Mouse (Mus musculus) midbrain, embryonic 13.5 days (tissue): ENCODE measurements at regions not wholly inside any gene's neighbourhood (a gene's known extent, or its start where the extent isn't known, plus 50 kb on each side); places are given as distances from the start of the nearest gene placed in this dataset.

Source experiments
- ATAC-seq: fragments of 200-750 bp; cut with Nextera tagmentation; 2 replicates; pipeline ENCODE4 v1.8.0; 2017; ENCODE audit warnings: mild to moderate bottlenecking, moderate TSS enrichment, moderate library complexity
- H3K27ac ChIP-seq: fragments of 300-500 bp; sonication (generic); 2 replicates; pipeline ENCODE4 v1.5.1; 2015; ENCODE audit warnings: inconsistent platforms, mild to moderate bottlenecking, moderate library complexity
- H3K27me3 ChIP-seq: fragments of 300-500 bp; sonication (generic); 2 replicates; pipeline ENCODE4 v1.6.1; 2015; ENCODE audit warnings: mild to moderate bottlenecking, inconsistent platforms
- H3K36me3 ChIP-seq: fragments of 300-500 bp; sonication (generic); 2 replicates; pipeline ENCODE4 v1.6.1; 2015; ENCODE audit warnings: mild to moderate bottlenecking, inconsistent platforms
- H3K4me1 ChIP-seq: fragments of 300-500 bp; sonication (generic); replicated peaks from 2 replicates; pipeline ENCODE4 v1.6.1; 2015; ENCODE audit warnings: inconsistent platforms
- H3K4me2 ChIP-seq: fragments of 300-500 bp; sonication (generic); replicated peaks from 2 replicates; pipeline ENCODE4 v1.6.1; 2015; ENCODE audit warnings: moderate library complexity, mild to moderate bottlenecking, inconsistent platforms
- H3K4me3 ChIP-seq: fragments of 300-500 bp; sonication (generic); replicated peaks from 2 replicates; pipeline ENCODE4 v1.5.1; 2015; ENCODE audit warnings: mild to moderate bottlenecking, inconsistent platforms
- H3K9ac ChIP-seq: fragments of 300-500 bp; sonication (generic); replicated peaks from 2 replicates; pipeline ENCODE4 v1.6.1; 2015; ENCODE audit warnings: mild to moderate bottlenecking, inconsistent platforms
- H3K9me3 ChIP-seq: fragments of 300-500 bp; sonication (generic); 2 replicates; pipeline ENCODE4 v1.6.1; 2016; ENCODE audit warnings: mild to moderate bottlenecking, inconsistent platforms
- WGBS: fragments of 180-500 bp; shearing (Covaris S2); methylation state at CpG from one replicate; pipeline ENCODE4 v1.1.7; 2015; 5-methylcytosine and 5-hydroxymethylcytosine counted together

- WGBS = 87% methylated on average over 19 of the region's 19 CpGs
- Histone ChIP-seq H3K9ac (no peak overlapping the region), H3K27ac (no peak overlapping the region), H3K4me2 (no peak overlapping the region), H3K9me3 (no peaks in the 10 kb centered on the region), H3K27me3 (no peaks in the 10 kb centered on the region), H3K36me3 (no peaks in the 10 kb centered on the region), H3K4me1 (peaks cover 8% of the 10 kb centered on the region), H3K4me3 (no peak overlapping the region)
- no peak for ATAC-seq
These were observed 135.2 kb upstream of the Tsc22d1 start for GRCm38 (mm10) chr14:76279561-76279960.

GRCm38 (mm10) chr14:76281867-76282266 is 132.9 kb upstream of the Tsc22d1 start:
- no peak overlapping the region for H3K9ac ChIP-seq
- peaks cover 8% of the 10 kb centered on the region for H3K4me1 ChIP-seq
- peak; percentile 53; the same call in 1 of the 2 replicates for ATAC-seq
- 24% methylated on average over 5 of the region's 5 CpGs for WGBS
- no peak overlapping the region for H3K27ac ChIP-seq
- no peak overlapping the region for H3K4me2 ChIP-seq
- no peaks in the 10 kb centered on the region for H3K9me3 ChIP-seq
- H3K4me3 ChIP-seq = no peak overlapping the region
- no peaks in the 10 kb centered on the region for H3K27me3 ChIP-seq
- H3K36me3 ChIP-seq = no peaks in the 10 kb centered on the region

GRCm38 (mm10) chr14:76287768-76288167 is 127.0 kb upstream of the Tsc22d1 start:
- Histone ChIP-seq H3K4me3 (no peak overlapping the region), H3K4me1 (no peaks in the 10 kb centered on the region), H3K36me3 (no peaks in the 10 kb centered on the region), H3K4me2 (no peak overlapping the region), H3K9me3 (no peaks in the 10 kb centered on the region), H3K27me3 (no peaks in the 10 kb centered on the region), H3K27ac (no peak overlapping the region), H3K9ac (no peak overlapping the region)
- no peak for ATAC-seq
- WGBS = 92% methylated on average over 8 of the region's 8 CpGs

- Histone ChIP-seq H3K36me3 (no peaks in the 10 kb centered on the region), H3K9me3 (no peaks in the 10 kb centered on the region)
- WGBS = 48% methylated on average over 9 of the region's 9 CpGs
These were observed 124.3 kb upstream of the Tsc22d1 start for GRCm38 (mm10) chr14:76290401-76291018.

GRCm38 (mm10) chr14:76292211-76292610 is 122.5 kb upstream of the Tsc22d1 start:
- H3K36me3 ChIP-seq = no peaks in the 10 kb centered on the region
- H3K27me3 ChIP-seq = no peaks in the 10 kb centered on the region
- no peak overlapping the region for H3K4me2 ChIP-seq
- H3K27ac ChIP-seq = no peak overlapping the region
- WGBS = 78% methylated on average over 4 of the region's 4 CpGs
- no peak for ATAC-seq
- H3K9me3 ChIP-seq = no peaks in the 10 kb centered on the region
- H3K4me1 ChIP-seq = no peaks in the 10 kb centered on the region
- no peak overlapping the region for H3K4me3 ChIP-seq
- no peak overlapping the region for H3K9ac ChIP-seq

More at GRCm38 (mm10) chr14:76290401-76291018, 124.3 kb upstream of the Tsc22d1 start:
- H3K27ac ChIP-seq = no peak overlapping the region
- H3K27me3 ChIP-seq = no peaks in the 10 kb centered on the region
- ATAC-seq = no peak
- H3K9ac ChIP-seq = no peak overlapping the region
- no peak overlapping the region for H3K4me3 ChIP-seq
- H3K4me1 ChIP-seq = no peaks in the 10 kb centered on the region
- no peak overlapping the region for H3K4me2 ChIP-seq

GRCm38 (mm10) chr14:76295411-76296169 is 119.2 kb upstream of the Tsc22d1 start:
- H3K4me3 ChIP-seq = no peak overlapping the region
- no peaks in the 10 kb centered on the region for H3K36me3 ChIP-seq
- no peak for ATAC-seq
- H3K4me1 ChIP-seq = no peaks in the 10 kb centered on the region
- no peak overlapping the region for H3K9ac ChIP-seq
- WGBS = 92% methylated on average over 18 of the region's 18 CpGs
- H3K27me3 ChIP-seq = no peaks in the 10 kb centered on the region
- no peak overlapping the region for H3K4me2 ChIP-seq
- no peak overlapping the region for H3K27ac ChIP-seq
- no peaks in the 10 kb centered on the region for H3K9me3 ChIP-seq

GRCm38 (mm10) chr14:76297864-76298263 is 116.9 kb upstream of the Tsc22d1 start:
- no peaks in the 10 kb centered on the region for H3K9me3 ChIP-seq
- no peaks in the 10 kb centered on the region for H3K36me3 ChIP-seq
- ATAC-seq = no peak

GRCm38 (mm10) chr14:76302322-76302991 is 112.3 kb upstream of the Tsc22d1 start:
- Histone ChIP-seq H3K27ac (no peak overlapping the region), H3K9ac (no peak overlapping the region), H3K4me2 (no peak overlapping the region), H3K27me3 (no peaks in the 10 kb centered on the region), H3K9me3 (no peaks in the 10 kb centered on the region), H3K4me1 (no peaks in the 10 kb centered on the region; the same call in 1 of the 2 replicates), H3K4me3 (no peak overlapping the region), H3K36me3 (no peaks in the 10 kb centered on the region)
- no peak for ATAC-seq
- WGBS = 84% methylated on average over 11 of the region's 11 CpGs

More at GRCm38 (mm10) chr14:76297864-76298263, 116.9 kb upstream of the Tsc22d1 start:
- H3K27me3 ChIP-seq = no peaks in the 10 kb centered on the region
- H3K9ac ChIP-seq = no peak overlapping the region
- 95% methylated on average over 5 of the region's 5 CpGs for WGBS
- H3K4me3 ChIP-seq = no peak overlapping the region
- H3K4me2 ChIP-seq = no peak overlapping the region
- H3K4me1 ChIP-seq = no peaks in the 10 kb centered on the region
- H3K27ac ChIP-seq = no peak overlapping the region

GRCm38 (mm10) chr14:76307603-76308002 is 107.2 kb upstream of the Tsc22d1 start:
- no peak overlapping the region for H3K4me2 ChIP-seq
- no peak overlapping the region for H3K9ac ChIP-seq
- H3K4me3 ChIP-seq = no peak overlapping the region
- H3K9me3 ChIP-seq = no peaks in the 10 kb centered on the region
- 64% methylated on average over 2 of the region's 2 CpGs for WGBS
- H3K27ac ChIP-seq = no peak overlapping the region
- peaks cover 15% of the 10 kb centered on the region for H3K4me1 ChIP-seq
- no peaks in the 10 kb centered on the region for H3K27me3 ChIP-seq
- no peaks in the 10 kb centered on the region for H3K36me3 ChIP-seq
- no peak for ATAC-seq

GRCm38 (mm10) chr14:76308188-76308812 is 106.5 kb upstream of the Tsc22d1 start:
- Histone ChIP-seq H3K36me3 (no peaks in the 10 kb centered on the region), H3K9me3 (no peaks in the 10 kb centered on the region), H3K4me2 (peak overlapping the region; percentile 48), H3K9ac (peak overlapping the region; percentile 33; the same call in 1 of the 2 replicates), H3K27me3 (no peaks in the 10 kb centered on the region), H3K4me3 (peak overlapping the region; percentile 28), H3K4me1 (peaks cover 22% of the 10 kb centered on the region), H3K27ac (peak overlapping the region; percentile 63)
- WGBS = 22% methylated on average over 12 of the region's 12 CpGs
- peak; percentile 54; the same call in 1 of the 2 replicates for ATAC-seq

- no peak overlapping the region for H3K4me3 ChIP-seq
- no peaks in the 10 kb centered on the region for H3K36me3 ChIP-seq
- H3K9me3 ChIP-seq = no peaks in the 10 kb centered on the region
- H3K27me3 ChIP-seq = no peaks in the 10 kb centered on the region
- no peak for ATAC-seq
- H3K27ac ChIP-seq = no peak overlapping the region
- no peak overlapping the region for H3K9ac ChIP-seq
- H3K4me1 ChIP-seq = peaks cover 30% of the 10 kb centered on the region
- H3K4me2 ChIP-seq = no peak overlapping the region
- WGBS = 81% methylated on average over 4 of the region's 4 CpGs
These were observed 105.2 kb upstream of the Tsc22d1 start for GRCm38 (mm10) chr14:76309606-76310005.

GRCm38 (mm10) chr14:76310278-76310677 is 104.5 kb upstream of the Tsc22d1 start:
- Histone ChIP-seq H3K27me3 (no peaks in the 10 kb centered on the region), H3K4me1 (peaks cover 30% of the 10 kb centered on the region), H3K27ac (no peak overlapping the region), H3K4me2 (no peak overlapping the region), H3K4me3 (no peak overlapping the region), H3K9me3 (no peaks in the 10 kb centered on the region), H3K9ac (no peak overlapping the region), H3K36me3 (no peaks in the 10 kb centered on the region)
- WGBS = 84% methylated on average over 6 of the region's 6 CpGs
- no peak for ATAC-seq
